Mouse (Mus musculus) erythroblast, adult 5-6 weeks (primary cell): ENCODE results near the gene Gm5136. TPM values are rescaled to one million over a fixed set of nuclear protein-coding genes. Genes with fewer than 3 reads are reported as not detected.

Source experiments
- ATAC-seq: replicated peaks from 2 replicates; pipeline ENCODE4 v1.8.0; 2016; ENCODE audit warnings: moderate number of reproducible peaks, mild to moderate bottlenecking, moderate TSS enrichment, inconsistent platforms; ENCODE audit not compliant: poor library complexity, low FRiP score, severe bottlenecking
- total RNA-seq, 2 experiments: library from RNA; stranded (forward) in 1 of 2; stranded (reverse) in 1 of 2; fragments of 150-400 nt in 1 of 2; fragments of 200-764, 138-1000 nt in 1 of 2; gene quantifications; 2 replicates each; pipeline versions ENCODE4 v1.2.3 to v1.2.4; 2015 to 2017; ENCODE audit warnings: low replicate concordance in 2 of 2

Gene Gm5136
- total RNA-seq, 2 experiments from 2014 or later = not detected

DNA sequence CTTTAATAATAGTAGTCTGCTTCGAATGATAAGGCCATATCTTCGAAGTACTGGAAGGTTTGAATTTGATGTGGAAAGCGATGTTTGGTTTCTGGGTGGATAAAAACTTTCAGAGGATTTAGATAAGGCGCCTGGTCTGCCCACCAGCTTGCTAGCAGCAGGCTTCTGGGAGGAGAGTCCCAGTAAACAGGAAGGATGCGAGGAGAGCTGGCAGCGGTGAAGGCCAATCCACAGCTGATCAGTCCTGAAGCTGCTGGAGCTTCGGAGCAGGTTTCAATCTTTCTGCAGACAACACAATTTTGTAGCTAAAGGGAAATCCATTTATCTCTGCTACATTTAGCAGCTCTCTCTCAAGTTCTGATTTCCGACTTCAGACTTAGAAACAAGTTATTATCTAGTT lies 47.9 kb downstream of the Gm5136 start:
- ATAC-seq = no peak

DNA sequence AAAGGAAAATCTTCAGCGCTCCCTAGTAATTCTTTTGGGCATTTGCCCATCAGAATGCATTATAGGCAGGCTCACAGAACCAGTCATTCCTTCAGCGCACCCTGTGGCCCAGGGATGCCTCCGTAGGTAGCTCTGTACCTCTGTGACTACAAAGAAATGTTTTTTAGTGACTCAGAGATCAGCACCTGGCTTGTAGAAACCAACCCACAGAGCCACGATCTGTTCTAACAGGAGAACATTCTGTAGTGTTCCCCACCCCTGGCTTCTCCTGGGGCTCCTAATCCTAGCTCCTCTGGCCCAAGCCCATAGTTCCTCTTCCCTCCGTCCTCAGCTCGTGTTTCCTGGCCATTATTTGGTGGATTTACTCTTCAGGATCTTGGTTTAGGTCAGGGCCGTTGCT lies 50.8 kb downstream of the Gm5136 start:
- ATAC-seq = no peak
